Mouse (Mus musculus): Measurements from ENCODE around the gene Pabpn1l.

GRCm38 (mm10) chr8:122593783-122594507, 28.6 kb downstream of the Pabpn1l start:
- no peak for TF ChIP-seq POLR2A (IDR thresholded peaks at IDR 0.05; ENCODE audit: insufficient read depth, low read depth, low read length)
- TF ChIP-seq CTCF (IDR thresholded peaks at IDR 0.05), result no peak
